Mouse (Mus musculus) liver, postnatal 0 days (tissue): ENCODE measurements around the gene Rufy1.

Experiments used
- CTCF ChIP-seq: sonication (generic); IDR thresholded peaks from 2 replicates; pipeline ENCODE4 v1.5.1; 2016; ENCODE audit warnings: antibody characterized with exemption, low read depth
- EP300 ChIP-seq: IDR thresholded peaks from 2 replicates; pipeline ENCODE4 v1.6.1; 2016; ENCODE audit warnings: antibody characterized with exemption, low read depth, mild to moderate bottlenecking

GRCm38 (mm10) chr11:50391272-50391960, 39.5 kb downstream of the Rufy1 start:
- no peak for TF ChIP-seq CTCF
- no peak for TF ChIP-seq EP300
